Mouse (Mus musculus): ENCODE measurements around the gene Sult1a1.

- TF ChIP-seq CTCF (IDR thresholded peaks at IDR 0.05; ENCODE audit: low read depth, low read length) (no peak), POLR2A (IDR thresholded peaks at IDR 0.05; ENCODE audit: extremely low read depth, insufficient read depth, low read length) (no peak)
These were observed 6.1 kb downstream of the Sult1a1 start for GRCm38 (mm10) chr7:126670152-126670551.

Data from liver, adult 2 months (tissue).